Mouse (Mus musculus) effector memory CD4-positive, alpha-beta T cell, adult 7 months (primary cell): ENCODE measurements around the gene Smpdl3a. TPM values are rescaled to one million over a fixed set of nuclear protein-coding genes. Genes with fewer than 3 reads are reported as not detected.

Source experiments
- polyA plus RNA-seq: library from polyadenylated mRNA; unstranded; fragments of 100-300 nt; shearing (Covaris generic); gene quantifications from one replicate; pipeline ENCODE4 v1.2.1, GENCODE M21; 2017

Smpdl3a gene
- polyA plus RNA-seq: 112 TPM

DNA sequence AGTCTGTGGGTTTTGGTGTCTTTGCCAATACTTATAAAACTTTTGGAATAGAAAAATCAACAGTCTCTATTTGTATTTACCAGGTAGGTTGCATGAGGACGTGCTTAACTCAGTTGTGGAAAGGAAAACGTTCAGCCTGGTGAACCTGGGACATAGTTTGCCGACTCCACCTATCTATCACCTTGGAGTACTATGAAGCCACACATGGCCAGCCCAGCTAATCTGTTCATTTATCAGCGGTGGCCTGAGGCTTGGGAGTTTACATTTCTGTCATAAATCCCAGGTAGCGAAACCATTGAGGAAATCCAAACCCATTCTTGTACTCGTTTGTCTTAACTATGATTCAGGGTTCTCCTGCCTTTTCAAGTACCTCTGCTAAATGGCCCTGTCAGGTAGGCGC lies at the start of gene Smpdl3a:
Gene Smpdl3a, plus strand, starts transcription at position 318 of the 400 bp plus-strand sequence.

DNA sequence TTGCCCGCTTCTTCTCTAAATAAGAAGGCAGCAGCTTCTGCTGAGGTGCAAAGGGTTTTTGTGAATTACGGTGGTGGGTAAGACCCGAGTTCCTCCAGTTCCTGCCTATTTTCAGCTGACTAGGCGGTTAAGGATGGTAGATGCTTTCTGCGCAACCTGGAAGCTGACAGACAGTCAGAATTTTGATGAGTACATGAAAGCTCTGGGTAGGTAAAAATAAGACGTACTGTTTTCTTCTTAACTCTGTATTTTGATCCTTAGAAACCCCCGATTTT lies 9.3 kb upstream of the Smpdl3a start, which contains the start of gene Fabp7:
Gene Fabp7, plus strand, starts transcription at position 6 of the 275 bp plus-strand sequence.

Other genes starting within 250 kb of the Smpdl3a start
- not detected for gene Pkib, start 162.4 kb upstream of the Smpdl3a start, polyA plus RNA-seq
- gene Fabp7, start 9.5 kb upstream of the Smpdl3a start, polyA plus RNA-seq: not detected